Mouse (Mus musculus): Measurements from ENCODE around the gene Adad2.

Gene Adad2

DNA sequence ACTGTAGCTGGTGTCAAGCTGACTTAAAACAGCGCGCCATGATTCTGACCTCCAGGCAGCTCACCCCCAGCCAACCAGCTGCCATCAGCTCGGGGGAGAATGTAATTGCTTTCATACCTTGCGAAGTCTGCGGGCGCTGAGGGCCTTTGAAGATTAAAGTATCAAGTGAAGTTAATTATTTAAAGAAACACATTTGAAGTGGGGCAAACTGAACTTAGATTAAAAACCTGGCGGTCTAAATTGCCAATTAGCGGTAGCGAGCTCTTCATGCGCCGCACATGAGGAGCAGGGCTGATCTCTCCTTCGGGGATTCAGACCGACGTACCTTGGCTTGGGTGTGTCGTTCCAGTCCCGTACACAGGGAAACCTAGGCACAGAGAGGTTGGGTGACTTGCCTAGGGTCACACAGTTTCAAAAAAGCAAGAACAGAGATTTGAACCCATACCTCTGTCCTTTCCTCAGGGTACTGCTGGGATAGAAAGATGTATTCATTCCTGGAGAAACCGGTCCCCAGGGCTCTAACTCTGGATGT, 31.9 kb downstream of the Adad2 start:
- DNase-seq = no peak

- no peak for DNase-seq
Measured at GRCm38 (mm10) chr8:119644981-119645597, 32.5 kb downstream of the Adad2 start.

- DNase-seq = no peak
Measured at GRCm38 (mm10) chr8:119646197-119646596, 33.6 kb downstream of the Adad2 start.

DNA sequence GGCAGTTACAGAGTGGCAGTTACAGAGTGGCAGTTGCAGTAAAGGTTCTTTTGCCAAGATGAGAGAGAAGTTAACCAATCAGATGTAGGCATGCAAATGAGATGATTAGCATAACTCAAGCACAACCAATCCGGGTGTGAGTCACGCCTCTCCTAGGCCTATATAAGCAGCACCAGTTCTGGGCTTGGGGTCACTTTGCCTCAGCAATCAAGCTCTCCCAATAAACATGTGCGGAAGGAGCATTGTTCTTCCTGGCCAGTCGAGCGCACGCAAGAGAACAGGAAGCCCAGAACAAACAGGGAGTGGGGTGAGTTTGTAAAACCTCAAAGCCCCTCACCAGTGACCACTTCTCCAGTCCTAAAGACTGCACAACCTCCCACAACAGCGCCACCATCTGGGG, 34.3 kb downstream of the Adad2 start:
- no peak for DNase-seq

GRCm38 (mm10) chr8:119651324-119651723, 38.8 kb downstream of the Adad2 start:
- no peak for DNase-seq

DNA sequence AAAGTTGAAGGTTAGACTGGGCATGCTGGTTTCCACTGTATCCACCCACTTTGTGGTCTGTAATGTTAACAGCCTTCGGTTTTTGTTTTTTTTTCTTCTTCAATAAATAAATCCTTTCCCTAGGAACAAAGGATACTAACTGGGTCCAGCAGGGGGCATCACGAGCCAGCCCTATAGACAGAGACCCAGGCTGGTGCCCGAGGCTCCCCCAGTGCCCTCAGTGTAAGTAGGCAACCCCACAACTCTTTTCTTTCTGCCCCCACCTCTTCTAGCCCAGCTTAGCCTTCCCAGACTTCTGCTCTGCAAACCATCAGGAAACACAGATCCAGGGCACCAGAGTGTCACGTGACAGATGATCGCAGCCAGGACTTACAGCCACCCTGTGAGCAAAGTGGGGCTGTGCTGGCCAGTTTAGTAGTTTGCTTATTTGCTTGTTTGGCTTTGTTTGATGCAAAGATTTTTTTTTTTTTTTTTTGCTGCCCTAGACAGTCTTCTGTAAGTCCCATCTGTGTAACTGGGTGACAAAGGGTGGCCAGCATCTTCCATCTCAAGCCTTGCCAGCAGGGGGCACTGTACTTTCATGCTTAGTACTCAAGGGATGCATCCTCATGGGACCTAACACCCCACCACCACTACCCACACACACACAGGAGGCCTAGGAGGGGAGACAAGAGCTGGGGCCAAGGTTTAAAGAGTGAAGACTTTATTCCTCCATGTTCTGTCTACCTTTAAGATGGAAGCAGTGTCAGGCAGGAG, 44.3 kb downstream of the Adad2 start:
- DNase-seq = peak; percentile 25 to 34

- DNase-seq = no peak
Measured at GRCm38 (mm10) chr8:119661081-119661480, 48.5 kb downstream of the Adad2 start.

DNA sequence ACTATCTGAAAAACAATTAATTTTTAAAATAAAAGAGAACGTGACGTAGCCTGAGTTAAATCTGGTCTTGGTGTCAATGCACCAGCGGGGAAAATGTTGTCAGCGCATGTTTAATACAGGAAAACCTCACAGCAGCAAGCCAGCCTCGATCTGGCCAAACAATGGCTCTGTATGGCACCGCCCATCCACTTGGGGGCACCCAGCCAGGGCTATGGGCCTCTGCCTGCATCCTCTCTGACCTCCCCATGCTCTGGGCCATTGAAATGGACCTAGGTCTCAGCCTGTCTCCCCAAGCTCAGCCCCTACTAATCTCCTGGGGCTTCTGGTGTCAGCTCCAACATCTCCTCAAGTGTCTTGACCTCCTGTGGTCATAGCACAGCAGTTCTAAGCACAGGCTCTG, 49.3 kb downstream of the Adad2 start:
- DNase-seq = no peak

DNA sequence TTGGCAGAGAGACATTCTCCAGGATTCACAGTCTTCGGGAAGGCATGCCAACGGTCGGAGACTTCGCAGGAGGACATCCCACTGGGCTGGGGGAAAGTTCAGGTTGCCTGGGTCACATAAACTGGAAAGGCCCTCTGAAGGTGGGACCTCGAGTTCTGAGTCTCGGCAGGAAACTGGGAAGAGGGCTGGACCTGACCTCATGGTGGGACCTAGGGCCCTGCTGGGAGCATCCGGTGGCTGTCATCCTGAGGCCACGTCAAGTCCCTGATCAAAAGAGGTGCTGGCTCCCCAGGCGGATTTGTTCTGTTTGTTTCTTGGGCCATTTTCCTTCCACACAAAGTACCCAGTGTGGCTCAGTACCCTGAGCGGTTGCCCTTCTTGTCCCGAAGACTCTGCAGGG, 50.9 kb downstream of the Adad2 start:
- no peak for DNase-seq

DNA sequence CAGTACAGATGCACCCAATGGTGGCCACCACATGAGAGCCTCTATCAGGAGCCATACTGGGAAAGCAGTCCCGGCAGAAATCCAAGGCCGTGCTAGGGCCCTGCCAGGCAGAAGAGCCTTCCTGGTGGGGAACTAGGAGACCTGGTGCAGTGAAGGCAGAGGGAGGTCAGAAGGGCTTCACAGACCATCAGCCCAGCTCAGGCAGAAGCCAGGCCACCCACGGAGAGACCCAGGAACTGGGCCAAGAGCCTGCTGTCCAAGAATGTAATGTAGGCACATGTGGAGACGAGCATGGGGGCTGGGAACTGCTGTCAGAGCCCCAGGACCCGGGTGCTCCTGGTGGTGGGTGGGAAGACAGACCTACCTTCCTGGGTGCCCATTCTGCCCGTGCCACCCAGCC, 52.7 kb downstream of the Adad2 start:
- DNase-seq = no peak

Measured in B cell, adult 2 months (primary cell).